Mouse (Mus musculus) T-helper 2 cell (primary cell): ENCODE measurements around the gene Med21.

Experiments
- in situ Hi-C: fragments of 300-600 bp; cut with MboI, MseI; formaldehyde crosslinking; loops from one replicate; pipeline ENCODE4 v1.15.1; 2025; ENCODE audit warnings: high pct_unique_total_duplicates

Med21 gene

DNA sequence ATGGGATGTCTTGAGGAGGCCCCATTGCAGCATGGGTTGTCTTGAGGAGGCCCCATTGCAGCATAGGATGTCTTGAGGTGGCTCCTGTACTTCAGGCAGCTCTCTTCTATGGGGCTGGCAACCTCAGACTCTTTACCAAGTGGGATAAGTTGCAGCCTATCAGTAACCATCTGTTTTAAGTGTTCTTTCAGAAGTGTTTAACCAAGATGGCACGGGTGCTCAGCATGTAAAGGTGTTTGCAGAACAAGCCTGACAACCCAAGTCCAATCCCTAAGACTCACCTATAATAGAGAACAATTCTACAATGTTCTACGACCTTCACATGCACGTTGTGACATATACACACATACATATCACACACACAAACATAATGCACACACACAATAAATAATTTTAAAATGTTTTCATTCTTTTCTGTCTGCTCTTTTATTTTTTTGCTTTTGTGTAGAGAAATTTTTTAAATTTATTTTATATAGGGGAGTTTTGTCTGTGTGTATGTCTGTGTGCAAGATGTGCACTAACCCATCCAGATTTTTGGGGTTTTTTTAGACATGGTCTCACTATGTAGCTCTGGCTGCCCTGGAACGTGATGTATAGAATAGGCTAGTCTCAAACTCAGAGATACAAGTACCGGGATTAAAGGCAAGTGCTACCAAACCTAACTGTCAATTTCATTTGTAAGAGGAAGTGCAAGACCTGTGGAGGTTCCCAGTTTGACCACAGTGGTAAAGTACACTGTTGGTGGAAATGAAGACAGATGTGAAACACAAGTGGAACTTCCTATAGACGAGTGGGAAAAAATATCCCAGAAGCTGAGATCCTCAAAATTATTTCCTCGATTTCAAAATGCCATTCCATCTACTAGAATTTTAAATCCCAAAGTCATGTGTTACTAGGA is 2.0 kb upstream of the Med21 start:
- in situ Hi-C loops: loop anchor here (5.0 kb wide), 1 partner anchor 63 kb away; the partner anchor contains the start of genes Fgfr1op2 and Ints13

- in situ Hi-C loops: loop anchor here (5.0 kb wide), 1 partner anchor 64 kb away; the partner anchor contains the start of genes Fgfr1op2 and Ints13
Observed at GRCm38 (mm10) chr6:146640991-146641390, 1.4 kb upstream of the Med21 start.

GRCm38 (mm10) chr6:146641621-146642210 is 631 bp upstream of the Med21 start:
- in situ Hi-C loops: loop anchor here (5.0 kb wide), 1 partner anchor 64 kb away; the partner anchor contains the start of genes Fgfr1op2 and Ints13

DNA sequence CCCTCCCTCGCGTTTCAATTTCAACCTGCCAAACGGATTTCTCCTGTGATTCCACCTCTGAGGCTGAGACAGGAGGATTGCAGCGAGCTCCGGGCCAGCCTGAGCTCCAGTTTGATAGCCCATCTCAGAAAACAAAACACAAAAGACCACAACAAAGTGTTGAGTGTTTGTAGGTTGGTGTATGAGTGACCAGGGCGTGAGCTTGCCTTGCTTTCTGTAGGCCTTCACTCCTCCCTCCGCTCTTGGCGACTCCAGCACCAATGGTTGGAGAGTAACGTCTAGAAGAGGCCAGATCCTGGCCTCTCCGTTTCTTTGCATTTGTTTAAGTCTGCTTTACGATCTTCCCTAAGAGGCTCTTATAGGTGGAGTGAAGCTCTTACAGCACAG is 830 bp downstream of the Med21 start:
- in situ Hi-C loops: loop anchor here (5.0 kb wide), 1 partner anchor 66 kb away; the partner anchor contains the start of genes Fgfr1op2 and Ints13

- in situ Hi-C loops: no loop called here
Observed at GRCm38 (mm10) chr6:146650013-146650412, 7.7 kb downstream of the Med21 start.

DNA sequence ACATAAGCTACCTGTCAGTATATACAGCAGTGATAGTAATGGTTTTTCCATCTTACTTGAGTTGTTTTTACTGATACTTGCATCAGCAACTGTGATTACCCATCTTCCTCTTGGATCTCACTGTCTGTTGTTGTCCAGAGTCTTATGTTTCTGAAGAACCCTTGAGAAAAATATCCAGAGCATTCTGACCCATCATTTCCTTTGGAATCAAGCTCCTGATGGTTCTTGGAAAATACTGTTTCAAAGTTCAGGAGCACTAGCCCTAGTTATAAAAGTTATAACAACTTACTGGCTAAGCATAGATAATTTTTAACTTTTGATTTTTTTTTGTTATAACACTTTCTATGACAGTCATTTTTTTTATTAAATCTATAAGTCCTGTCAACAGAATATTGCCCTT is 9.1 kb downstream of the Med21 start:
- in situ Hi-C loops: no loop called here

DNA sequence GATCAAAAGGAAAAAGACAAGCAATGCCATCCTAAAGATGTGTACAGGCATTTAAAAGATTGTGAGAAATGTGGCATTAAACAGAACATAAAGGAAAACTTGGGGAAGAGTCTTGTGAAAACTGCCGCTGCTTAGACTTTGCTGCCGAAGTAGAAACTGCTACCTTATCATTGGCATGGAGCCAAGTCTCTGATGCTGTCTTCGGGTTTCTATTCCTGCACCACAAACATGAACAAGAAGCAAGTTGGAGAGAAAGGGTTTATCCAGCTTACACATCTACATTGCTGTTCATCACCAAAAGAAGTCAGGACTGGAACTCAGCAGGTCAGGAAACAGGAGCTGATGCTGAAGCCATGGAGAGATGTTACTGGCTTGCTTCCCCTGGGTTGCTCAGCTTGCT is 10.8 kb downstream of the Med21 start:
- in situ Hi-C loops: no loop called here

DNA sequence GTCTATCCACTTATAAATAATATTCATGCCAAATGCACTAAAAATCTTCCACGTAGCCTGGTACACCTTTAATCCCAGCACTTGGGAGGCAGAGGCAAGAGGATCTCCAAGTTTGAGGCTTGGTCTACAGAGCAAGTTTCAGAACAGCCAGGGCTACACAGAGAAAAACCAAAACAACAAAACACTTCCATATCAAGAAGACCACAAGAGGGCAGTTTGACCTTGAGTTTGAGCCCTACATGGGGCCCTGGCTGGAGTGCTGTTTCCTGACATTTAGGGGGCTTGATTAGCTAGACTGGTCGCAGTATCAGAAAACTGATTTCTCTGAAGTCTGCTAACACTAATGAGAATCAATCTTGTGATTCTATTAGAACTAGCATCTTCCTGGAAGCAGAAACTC is 18.2 kb downstream of the Med21 start:
- in situ Hi-C loops: loop anchor here (5.0 kb wide), 1 partner anchor 112 kb away; no protein-coding TSS in a partner anchor

DNA sequence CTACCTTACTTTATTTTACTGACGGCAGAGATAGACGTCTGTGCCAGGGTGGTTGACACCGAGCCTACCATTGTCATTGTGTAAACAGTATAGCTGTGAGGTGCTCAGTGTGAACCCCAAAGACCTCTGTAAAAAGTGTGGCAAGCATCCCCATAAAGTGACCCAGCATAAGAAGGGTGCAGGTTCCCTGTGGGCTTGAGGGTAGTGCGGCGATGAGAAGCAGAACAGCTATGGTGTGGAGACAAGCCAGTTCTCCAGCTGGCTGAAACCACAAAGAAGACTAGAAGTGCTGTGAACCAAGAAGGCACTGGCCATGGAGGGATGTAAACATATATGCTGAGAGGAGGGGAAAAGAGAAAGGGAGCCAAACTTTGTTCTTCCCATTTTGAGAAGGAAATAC is 19.3 kb downstream of the Med21 start:
- in situ Hi-C loops: loop anchor here (5.0 kb wide), 1 partner anchor 111 kb away; no protein-coding TSS in a partner anchor

GRCm38 (mm10) chr6:146662679-146663078 is 20.3 kb downstream of the Med21 start:
- in situ Hi-C loops: loop anchor here (5.0 kb wide), 1 partner anchor 110 kb away; no protein-coding TSS in a partner anchor

DNA sequence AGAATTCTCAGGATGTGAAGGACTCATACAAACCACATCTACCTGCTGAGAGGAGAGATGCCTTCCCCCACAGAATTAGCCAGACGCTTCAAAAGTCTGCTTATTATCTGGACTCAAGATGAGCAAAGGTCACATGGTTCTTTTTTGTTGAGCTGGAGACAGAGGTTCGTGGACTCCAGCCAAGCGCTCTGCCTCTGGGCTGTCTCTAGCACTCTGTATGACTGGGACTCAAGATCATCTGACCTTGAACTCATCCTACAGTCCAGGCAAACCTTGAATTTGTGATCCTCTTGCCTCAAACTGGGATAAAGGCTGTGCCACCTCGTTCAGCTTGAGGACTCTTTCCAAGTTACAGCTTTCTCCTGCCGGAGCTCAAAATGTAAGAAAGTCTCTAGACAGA is 21.8 kb downstream of the Med21 start:
- in situ Hi-C loops: loop anchor here (5.0 kb wide), 1 partner anchor 108 kb away; no protein-coding TSS in a partner anchor

DNA sequence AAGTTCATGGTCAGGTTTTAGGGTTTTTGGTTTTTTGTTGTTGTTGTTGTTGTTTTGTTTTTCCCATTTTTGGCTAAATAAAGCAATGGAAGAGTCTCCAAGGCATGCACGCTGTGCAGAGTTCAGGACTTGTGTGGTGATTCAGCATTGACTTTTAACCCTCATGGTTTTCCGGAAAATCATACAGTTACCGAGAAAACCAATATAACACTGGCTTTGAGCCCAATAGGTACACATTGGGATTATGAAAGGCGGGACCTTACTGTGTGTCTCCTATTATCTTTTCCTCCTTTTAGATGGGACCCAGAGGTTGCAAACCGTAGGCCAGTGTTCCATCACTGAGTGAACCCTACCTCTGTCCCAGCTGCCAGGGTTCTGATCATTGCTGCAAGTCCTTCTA is 22.6 kb downstream of the Med21 start:
- in situ Hi-C loops: loop anchor here (5.0 kb wide), 1 partner anchor 107 kb away; no protein-coding TSS in a partner anchor

DNA sequence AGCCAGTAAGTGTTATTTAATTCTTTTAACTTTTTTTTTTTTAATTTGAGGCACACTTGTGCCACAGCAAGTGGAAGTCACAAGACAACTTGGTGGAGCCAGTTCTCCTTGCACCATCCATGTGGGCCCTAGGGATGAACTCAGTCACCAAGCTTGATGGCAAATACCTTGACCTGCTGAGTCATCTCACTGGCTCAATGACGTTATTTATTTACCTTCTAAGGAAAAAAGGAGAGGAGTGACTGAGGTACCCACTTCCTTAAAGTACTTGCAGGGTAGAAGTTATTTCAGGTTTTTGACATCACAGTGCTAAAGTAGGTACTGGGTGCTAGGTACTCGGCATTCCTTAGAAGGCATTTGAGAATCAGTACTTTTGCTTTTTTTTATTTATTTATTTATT is 23.1 kb downstream of the Med21 start:
- in situ Hi-C loops: no loop called here

DNA sequence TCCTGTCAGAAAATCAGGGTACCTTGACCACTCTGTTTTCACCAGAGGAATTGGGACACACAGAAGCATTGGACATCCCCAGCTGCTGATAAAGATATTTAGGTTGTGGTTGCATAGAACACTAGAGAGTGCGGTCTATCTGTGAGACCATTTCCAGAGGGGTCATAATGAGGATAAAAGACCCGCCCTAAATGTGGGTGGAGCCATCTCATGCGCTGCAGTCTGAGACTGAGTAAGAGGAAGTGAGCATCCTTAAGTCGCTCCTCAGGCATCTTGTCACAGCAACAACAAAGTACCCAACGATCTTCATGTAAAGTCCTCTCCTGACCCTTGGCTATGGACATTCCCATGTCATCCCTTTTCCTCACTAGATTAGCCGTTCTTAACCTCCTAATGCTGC is 24.5 kb downstream of the Med21 start:
- in situ Hi-C loops: no loop called here

- in situ Hi-C loops: no loop called here
Observed at GRCm38 (mm10) chr6:146668606-146669005, 26.3 kb downstream of the Med21 start.

DNA sequence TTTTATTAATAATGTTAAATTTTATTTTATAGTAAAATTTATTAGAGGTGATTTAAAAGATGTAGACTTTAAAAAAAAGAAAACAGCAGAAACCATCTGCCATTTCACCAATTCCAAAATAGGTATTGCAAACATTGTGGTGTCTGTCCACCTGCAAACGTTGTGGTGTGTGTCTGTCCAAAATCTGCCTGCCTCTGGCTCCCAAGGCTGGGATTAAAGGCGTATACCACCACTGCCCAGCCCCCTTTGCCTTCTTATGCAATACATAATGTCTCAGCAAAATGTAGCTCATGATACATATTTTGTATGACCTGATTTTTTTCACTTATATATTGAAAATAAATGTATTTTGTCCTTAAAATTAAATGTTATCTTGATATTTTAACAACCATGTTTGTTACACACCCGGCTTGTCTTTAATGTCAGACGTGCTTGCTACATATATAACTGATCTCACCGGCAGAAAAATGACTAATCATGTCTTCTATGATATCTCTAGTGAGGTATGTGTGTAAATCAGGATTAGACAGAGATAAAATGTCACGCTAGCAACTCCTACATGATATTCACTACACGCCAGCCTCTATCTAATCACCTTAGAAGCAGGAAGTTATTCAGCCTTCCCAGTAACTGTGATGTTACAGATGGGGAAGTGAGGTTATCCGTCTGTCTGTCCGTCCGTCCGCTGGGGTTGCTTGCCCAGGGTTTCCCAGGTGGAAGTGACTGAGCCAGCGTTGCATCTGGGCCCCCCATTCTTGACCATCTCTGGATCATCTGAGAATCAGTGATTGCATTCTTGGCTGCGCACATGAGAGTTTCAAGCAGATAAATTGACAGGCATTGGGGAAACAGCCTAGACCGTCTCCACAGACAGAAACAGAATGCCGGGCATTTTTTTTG is 28.9 kb downstream of the Med21 start:
- in situ Hi-C loops: no loop called here

DNA sequence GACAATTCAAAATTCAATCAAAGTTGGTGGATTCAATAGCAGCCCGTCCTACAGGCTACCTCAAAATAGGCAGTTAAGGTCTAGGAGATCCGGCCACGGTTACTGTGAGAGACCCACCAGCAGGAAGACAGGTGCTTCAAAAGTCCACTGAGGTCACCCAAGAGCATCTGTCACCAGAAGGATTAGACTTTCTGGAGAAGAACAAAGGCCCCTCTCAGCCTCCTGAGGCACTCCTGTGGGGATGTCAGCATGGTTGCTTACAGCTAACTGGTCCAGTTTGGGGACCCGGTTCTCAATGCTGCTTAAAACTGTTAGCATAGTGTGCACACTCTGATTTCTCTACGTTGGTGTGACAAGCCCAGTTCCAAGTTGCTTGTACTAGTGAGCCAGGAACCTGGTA is 29.8 kb downstream of the Med21 start:
- in situ Hi-C loops: no loop called here

- in situ Hi-C loops: no loop called here
Observed at GRCm38 (mm10) chr6:146673696-146674095, 31.3 kb downstream of the Med21 start.

GRCm38 (mm10) chr6:146674420-146674819 is 32.1 kb downstream of the Med21 start:
- in situ Hi-C loops: no loop called here

GRCm38 (mm10) chr6:146674881-146675536 is 32.7 kb downstream of the Med21 start:
- in situ Hi-C loops: loop anchor here (5.0 kb wide), 2 partner anchors 67 to 357 kb away; partner anchors contain the start of gene Rep15

- in situ Hi-C loops: loop anchor here (5.0 kb wide), 2 partner anchors 65 to 355 kb away; partner anchors contain the start of gene Rep15
Observed at GRCm38 (mm10) chr6:146676904-146677303, 34.6 kb downstream of the Med21 start.
